Mouse (Mus musculus) liver, postnatal 0 days (tissue): ENCODE measurements around the gene Wipf1.

Experiments
- CTCF ChIP-seq: sonication (generic); IDR thresholded peaks from 2 replicates; pipeline ENCODE4 v1.5.1; 2016; ENCODE audit warnings: antibody characterized with exemption, low read depth
- EP300 ChIP-seq: IDR thresholded peaks from 2 replicates; pipeline ENCODE4 v1.6.1; 2016; ENCODE audit warnings: antibody characterized with exemption, low read depth, mild to moderate bottlenecking

GRCm38 (mm10) chr2:73510025-73510288, 19.6 kb downstream of the Wipf1 start:
- no peak for TF ChIP-seq CTCF
- TF ChIP-seq EP300: no peak
